Mouse (Mus musculus) retina, postnatal 7 days (tissue): ENCODE results near the gene Itfg2.

Experiments
- DNase-seq: peaks from one replicate; pipeline ENCODE4 v3.0.0-alpha.2; 2012; ENCODE audit warnings: low read depth, low spot score

Gene Itfg2

GRCm38 (mm10) chr6:128424269-128425019 is at the start of gene Itfg2:
Gene Itfg2, minus strand, starts transcription at chr6:128424931.
- peak; percentile 97 for DNase-seq

GRCm38 (mm10) chr6:128474112-128474511 is 49.4 kb upstream of the Itfg2 start:
- no peak for DNase-seq

- DNase-seq, result no peak
These were observed 44.7 kb upstream of the Itfg2 start for GRCm38 (mm10) chr6:128469451-128469850.

- DNase-seq, result no peak
These were observed 42.6 kb upstream of the Itfg2 start for GRCm38 (mm10) chr6:128467298-128467697.

DNA sequence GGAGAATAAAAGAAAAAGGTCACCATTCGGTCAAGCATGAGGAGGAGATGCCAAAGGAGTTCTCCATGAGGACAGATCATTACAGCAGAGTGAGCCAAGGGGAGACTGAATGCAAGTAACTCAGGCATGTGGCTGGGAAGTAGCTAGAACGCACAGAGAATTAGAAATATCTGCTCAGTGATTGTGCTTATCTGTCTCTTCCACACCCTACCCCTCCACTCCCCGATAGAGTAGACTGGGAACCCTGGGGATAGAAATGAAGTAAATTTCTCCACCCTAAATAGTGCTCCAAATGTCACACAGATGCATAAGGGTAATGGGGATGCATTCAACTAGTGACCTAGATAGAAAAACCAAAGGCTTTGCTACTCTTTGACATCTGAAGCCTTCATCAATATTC is 41.8 kb upstream of the Itfg2 start:
- DNase-seq, result no peak

- DNase-seq, result no peak
These were observed 41.3 kb upstream of the Itfg2 start for GRCm38 (mm10) chr6:128466043-128466442.

DNA sequence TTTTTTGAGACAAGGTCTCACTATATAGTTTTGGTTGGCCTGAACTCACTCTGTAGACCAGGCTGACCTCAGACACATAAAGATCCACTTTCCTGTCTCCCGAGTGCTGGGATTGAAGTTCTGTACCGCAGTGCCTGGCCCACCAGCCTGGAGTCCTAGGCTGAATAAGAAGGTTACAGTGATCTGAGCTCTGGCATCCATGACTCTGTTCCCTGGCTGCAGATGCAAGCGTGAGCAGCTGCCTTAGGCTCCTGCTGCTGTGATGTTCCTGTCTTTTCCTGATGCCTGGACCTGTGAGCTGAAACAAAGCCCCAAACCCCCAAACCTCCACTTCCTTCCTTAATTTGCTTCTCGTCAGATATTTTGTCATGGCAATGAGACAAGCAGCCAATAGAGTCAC is 40.3 kb upstream of the Itfg2 start:
- DNase-seq, result no peak

DNA sequence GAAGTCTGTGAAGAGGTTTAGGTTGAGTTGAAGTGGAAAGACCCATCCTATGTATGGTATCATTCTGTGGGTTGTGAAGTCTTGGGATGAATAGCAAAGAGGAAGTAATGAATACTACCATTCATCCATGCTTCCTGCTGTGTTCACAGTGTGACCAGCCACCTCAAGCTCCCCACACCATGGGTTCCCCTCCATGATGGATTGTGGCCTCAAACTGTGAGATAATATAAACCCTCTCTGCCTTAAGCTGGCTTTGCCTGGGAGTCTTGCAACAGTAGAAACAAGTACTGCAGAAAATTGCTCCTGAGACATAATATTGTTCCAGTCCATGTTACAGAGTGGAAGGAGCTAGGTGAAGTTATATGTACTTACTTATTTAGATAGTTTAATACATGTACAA is 36.9 kb upstream of the Itfg2 start:
- DNase-seq, result no peak

- no peak for DNase-seq
These were observed 36.2 kb upstream of the Itfg2 start for GRCm38 (mm10) chr6:128460729-128461503.

GRCm38 (mm10) chr6:128460321-128460720 is 35.6 kb upstream of the Itfg2 start:
- no peak for DNase-seq

- no peak for DNase-seq
These were observed 32.5 kb upstream of the Itfg2 start for GRCm38 (mm10) chr6:128457186-128457585.

GRCm38 (mm10) chr6:128455835-128456605 is 31.3 kb upstream of the Itfg2 start:
- no peak for DNase-seq

DNA sequence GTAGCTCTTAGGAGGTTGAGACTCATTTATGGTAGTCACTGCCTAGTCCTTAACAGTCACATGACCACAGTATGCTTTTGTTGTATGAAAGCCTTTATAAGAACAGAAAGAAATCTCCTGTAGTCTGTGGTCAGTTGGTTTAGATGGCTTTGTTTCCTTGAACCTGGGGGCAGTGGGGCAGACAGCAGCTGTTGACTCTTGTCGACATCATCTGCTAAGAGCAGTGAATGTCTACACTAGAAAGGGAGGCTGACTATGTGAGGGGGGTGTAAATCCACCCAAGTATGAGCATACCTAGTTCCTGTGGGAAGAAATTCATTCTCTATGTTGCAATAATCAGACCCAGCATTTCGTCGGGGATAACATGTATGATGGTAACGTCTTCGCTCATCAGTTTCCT is 22.3 kb upstream of the Itfg2 start:
- DNase-seq, result no peak

DNA sequence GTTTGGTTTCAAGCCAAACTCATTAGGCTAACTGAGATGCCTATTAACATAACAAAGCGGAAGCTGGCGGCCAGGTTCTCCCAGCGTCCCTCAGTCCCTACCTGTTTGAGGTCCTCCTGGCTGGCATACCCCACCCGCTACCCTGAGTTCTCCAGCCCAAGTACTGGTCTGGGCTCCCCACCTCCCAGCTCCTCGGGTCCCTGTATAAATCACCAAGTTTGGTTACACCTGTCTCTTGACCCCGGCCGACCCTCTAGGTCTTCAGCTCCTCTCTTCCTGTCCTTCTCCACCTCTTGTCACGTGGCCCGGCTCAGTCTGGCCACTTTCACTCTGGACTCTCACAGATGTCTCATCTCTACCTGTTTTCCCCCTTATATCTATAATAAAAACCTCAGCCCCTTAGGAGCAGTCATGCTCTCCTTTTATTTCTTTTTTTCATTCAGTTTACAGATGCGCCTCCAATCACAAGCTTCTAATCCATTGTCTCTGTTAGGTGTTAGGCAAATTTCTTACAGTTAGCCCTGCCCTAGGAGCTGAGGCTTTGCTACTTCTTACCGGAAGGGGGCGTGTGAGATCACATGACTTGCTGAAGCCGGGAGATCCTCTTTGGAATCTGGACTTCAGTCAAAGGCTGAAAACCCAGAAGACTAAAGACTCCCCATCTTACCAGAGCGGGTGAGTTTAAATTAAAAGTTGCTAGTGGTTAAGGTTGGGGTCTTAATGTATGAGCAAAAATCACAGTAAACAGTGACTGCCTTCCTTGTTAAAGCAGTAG is 21.2 kb upstream of the Itfg2 start:
- peak; percentile 47 for DNase-seq

DNA sequence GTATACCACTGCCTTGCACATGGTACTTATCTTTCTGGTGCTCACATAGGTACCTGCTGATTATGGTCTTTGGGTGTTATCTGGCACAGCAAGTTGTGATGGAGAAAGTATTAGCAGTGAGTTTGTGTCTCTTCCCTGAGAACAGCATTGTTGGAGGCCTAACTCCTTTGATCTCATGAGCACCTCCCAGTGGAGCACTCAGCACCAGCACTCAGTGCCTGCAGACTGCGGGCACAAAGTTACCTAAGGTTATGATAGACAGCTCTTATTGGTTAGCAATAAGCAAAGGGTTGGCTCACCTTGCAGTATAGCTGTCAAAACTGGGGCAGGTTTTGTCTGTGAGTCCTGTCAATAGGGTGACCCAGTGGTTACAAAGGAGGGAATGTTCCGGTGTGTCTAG is 15.5 kb upstream of the Itfg2 start:
- no peak for DNase-seq

DNA sequence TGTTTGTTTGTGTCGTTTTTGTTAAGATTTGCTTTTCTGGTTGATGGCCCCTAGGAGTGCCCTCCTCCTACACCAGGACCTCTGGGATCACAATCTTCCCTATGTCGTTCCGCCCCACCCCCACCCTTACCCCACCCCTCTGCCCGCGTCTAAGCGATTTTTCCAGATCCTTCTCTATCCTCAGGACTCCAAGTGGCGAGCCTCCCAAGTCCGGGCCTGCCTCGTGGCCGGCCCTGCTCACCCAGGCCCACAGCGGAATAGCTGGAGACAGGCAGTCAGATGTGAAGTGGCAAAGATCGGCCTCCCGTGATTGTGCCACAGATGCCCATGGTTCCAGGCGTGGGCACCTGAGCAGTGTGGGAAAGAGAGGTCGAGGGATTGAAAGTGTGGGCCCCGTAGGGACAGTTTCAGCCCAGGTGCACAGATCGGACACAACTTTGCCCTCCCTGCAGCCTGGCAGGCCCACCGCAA is 14.2 kb upstream of the Itfg2 start:
- no peak for DNase-seq

- peak; percentile 81 for DNase-seq
These were observed 13.7 kb upstream of the Itfg2 start, which contains the start of gene Fkbp4 for GRCm38 (mm10) chr6:128438317-128438870. Gene Fkbp4, minus strand, starts transcription at chr6:128438677.

DNA sequence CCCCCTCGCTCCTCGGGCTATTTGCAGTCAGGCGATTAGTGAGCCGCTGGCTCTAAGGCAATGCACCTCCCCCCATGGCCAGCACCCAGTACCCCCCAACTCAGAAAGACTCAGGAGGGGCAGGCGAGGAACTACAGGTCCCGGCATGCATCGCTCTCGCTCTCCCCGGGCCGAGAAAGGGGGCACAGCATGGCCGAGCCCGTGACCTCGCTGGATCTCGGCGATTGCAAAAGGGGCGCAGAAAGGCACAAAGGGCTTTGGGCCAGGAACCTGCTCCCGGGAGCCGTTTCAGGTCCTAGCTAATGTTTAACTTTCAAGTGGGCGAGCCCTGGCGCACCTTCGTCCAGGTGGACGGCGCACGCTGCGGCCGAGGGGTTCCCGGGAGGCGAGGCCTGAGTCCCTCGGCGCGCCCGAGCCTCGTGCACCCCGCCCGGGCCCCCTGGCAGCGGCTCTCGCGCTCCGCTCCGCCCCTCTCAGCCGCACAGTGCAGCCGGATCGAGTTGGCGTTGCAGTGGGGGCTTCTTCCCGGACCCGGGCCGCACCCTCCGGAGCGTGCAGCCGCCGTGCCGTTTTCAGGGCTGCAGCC is 13.1 kb upstream of the Itfg2 start:
- DNase-seq, result peak; percentile 64

DNA sequence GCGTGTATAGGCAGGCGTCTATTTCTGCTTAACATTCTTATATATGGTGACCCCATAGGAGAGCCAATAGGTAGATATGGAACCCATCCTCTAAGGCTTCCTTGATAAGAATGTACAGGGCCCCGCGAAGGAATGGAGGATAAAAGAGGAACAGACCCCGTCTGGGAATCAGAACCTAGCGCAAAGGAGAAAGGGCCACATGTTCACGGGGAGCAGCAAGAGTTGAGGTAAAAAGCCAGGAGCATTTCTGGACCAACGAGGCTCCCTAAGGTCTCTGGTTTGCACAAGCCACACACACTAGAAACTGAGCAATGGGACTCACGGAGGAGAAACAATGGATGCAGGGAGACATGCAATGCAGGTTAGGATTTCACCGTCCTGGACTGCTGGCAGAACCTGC is 12.6 kb upstream of the Itfg2 start:
- DNase-seq, result peak; percentile 16

DNA sequence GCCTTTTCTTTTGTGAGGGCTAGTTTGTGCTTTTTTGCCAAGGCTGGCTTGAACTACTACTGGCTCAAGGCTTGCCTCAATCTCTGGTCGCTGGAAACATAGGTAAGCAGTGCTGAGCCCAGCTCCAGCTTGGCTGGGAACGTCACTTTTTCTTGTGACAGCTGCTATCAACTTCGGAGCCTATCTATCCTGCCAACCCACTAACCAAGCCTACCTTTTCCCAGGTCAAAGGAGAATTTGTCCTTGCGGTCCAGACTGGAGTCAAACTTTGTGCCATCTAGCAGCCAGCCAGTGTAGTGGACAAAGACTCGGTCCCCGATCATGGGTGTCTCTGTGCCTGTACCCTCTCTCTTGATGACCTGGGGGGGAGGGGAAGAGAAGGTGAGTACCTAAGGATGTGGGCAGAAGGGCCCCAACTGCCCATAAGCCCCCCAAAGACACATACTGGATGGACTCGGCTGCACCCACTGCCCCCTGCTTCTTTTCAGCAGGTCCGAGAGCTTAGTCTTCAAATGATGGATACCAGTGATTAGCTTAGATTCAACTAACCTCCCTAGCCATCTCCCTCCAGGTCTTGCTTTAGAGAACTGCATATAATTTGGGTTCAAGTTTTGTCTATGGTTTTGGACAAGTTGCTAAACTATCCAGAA is 11.8 kb upstream of the Itfg2 start:
- DNase-seq, result no peak
